Mouse (Mus musculus) frontal cortex, postnatal 36 days (tissue): ENCODE data around the gene Alx3.
"Not testable (repeated sequence)": the region's sequence is repeated elsewhere in the genome, so short reads cannot be mapped to it uniquely, and the experiment has no call there.

Experiments used
- DNase-seq, 2 experiments: peaks; one replicate each; pipeline ENCODE4 v3.0.0; 2022; ENCODE audit warnings: low spot score in 2 of 2

Alx3 gene

DNA sequence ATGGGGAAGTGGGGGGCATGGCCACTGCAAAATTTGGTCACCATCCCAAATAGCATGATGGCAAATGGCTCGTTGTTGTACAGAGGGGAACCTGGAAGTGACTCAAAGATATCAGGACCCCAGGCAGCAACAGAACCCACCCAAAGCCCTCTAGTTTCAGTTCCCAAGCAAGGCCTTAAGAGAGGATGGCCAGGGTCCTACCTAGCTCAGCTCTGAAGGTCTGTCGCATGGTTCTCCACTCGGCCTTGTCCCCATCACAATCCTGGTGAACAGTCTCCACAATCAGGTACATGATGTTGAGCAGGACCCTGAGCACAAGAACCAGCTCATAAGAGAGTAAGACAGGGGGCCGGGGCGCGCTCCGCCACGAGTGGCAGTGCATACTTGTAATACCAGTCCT lies 29.6 kb downstream of the Alx3 start:
- DNase-seq = no peak

DNA sequence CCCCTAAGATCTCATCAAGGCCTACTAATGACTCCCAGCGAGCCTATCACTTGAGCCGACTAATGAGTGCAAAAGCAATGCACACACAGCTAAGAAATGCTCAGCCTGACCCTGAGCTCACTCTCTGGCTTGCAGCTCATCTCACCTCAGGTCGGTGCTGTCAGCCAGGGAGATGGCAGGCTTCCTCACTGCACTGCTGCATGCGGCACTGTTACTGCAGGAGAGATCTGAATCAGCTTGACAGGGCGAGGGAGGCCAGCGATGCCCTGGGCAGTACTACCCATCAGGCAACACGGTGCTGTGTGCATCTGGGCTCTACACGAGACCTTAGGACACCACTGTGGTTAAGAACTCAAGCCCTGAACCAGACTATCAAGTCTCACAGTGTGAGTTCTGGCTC lies 30.7 kb downstream of the Alx3 start:
- no peak for DNase-seq

DNA sequence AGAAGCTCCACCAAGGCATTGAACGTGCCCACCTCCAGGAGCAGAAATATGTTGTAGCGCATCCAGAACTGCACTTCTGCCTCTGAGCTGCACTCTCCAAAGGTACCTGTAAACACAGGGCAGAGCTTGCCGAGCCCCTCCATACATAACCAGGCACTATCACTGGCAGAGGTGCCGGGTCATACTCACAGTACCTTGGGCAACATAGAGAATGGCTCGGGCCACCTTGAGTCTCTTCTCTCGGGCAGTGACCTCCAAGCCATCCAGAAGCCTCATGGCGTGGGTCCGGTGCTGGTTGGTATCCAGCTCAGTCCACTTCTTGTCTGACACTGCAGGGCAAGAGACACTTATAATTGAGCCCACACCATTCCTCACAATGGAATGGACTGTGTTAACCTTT lies 31.9 kb downstream of the Alx3 start:
- no peak for DNase-seq

DNA sequence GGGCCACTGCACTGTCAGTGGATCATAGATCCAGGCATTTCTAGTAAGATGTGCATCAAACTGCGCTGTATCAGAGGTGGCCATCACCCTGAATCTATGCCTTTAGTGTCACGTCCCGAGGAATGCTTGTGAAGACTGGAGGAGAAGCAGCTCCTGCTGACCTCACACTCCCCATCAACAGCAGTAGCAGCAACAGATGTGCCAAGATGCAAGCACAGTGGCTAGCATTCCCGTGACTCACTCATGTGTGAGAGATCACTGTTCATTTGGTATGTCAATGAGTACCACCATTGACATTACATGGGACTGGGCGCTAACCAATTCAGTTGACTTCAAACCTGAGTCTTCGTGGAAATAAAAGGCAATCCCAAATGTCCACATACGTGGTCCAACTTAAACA lies 32.8 kb downstream of the Alx3 start:
- DNase-seq = no peak

DNA sequence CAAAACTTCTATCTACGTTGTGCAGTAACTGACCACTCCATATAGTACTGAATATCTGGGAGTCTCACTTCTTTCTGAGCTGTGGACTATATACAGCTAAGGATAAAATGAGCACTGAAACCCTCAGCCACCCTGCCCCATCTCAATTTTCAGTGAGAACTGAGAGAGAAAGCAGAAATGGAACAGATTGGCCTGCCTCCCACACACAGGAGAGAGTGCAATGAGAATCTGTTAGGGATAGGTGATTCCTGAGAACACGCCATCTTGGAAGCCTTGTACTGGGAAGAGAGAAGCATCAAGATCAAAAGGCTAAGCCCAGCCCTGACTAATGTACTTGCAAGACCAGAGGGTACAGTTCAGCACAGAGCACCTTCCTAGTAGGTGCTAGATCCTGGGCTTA lies 33.7 kb downstream of the Alx3 start:
- peak in 1 of 2 experiments; percentile 48 for DNase-seq

DNA sequence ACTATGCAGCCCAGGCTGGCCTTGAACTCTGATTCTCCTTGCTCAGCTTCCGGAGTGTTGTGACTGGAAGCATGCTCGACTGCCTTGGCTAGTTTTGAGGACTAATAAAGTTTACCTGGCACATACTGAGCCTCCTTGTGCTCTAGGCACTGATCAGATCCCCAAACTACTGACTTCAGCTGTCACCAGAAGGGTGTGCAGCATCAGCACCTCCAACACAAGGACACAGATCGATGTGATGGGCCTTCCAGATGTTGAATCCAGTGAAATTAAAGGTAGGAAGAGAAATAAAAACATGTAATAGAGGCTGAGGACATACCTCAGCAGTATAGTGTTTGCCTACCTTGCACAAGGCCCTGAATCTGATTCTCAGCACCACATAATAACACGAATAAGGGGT lies 34.6 kb downstream of the Alx3 start:
- DNase-seq = no peak

DNA sequence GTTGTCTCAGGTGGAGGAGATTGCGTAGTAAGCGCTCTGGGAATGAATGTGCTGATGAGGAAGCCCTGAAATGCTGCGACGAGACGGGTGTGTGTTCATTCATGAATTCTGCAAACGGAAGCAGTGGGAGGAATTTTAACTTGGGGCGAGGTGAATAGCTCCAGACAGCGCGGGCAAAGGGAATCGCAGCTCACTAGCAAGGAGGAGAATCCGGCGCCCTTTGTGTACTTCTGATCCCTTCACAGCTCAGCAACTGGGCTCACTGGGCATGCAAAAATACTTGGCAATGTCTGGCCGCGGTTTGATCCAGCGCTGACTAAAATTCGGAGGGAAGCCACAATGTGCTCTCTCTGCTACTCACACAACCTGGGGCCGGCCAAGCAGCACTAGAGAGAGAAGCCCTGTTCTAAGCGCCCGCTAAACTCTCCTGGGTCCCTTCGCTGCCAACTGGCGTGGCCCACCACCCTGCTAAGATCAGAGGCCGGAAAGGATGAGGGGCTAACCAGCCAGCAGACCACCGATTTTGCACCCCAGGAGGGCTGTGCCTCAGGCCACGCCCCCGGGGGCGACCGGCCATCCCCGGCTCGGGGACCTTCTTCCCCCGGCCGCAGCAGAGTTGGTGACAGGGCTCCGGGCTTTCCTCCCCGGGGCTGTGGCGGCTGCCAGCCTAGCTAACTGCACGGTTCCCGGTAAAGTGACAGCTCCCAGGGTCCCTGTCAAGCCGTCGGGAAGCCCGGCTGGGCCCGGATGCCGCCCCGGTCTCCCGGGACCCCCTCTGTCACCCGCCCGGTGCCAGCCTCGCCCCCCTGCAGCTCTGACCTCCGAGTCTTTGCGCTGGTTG lies 36.1 kb downstream of the Alx3 start, which contains the start of gene Gm10961:
Gene Gm10961 (plus strand): TSS at position 641 of the 841 bp plus-strand sequence.
- peak; percentile 57 to 60 for DNase-seq

DNA sequence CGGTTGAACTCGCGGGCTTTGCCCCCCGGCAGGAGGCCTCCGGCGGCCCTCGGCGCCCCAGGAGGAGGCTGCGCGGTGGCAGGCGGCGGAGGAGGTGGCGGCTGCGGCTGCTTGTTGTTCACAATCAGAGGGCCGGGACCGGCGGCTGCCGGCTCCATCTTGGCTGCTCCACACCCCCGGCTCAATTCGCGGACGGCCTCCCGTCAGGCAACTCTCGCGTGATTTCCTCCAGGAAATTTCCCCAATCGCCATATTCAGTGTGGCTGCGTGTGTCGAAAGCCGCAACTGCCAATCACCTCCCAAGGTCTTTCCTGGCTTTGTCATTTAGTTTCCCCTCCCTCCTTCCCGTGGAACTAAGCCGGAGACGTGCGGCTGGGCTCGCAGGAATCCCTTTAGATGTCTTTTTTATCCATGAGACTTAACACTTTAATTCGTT lies 36.7 kb downstream of the Alx3 start, which contains the start of gene Strip1:
Gene Strip1 (minus strand): TSS at position 172 of the 436 bp plus-strand sequence.
- DNase-seq = peak; percentile 91 to 95

DNA sequence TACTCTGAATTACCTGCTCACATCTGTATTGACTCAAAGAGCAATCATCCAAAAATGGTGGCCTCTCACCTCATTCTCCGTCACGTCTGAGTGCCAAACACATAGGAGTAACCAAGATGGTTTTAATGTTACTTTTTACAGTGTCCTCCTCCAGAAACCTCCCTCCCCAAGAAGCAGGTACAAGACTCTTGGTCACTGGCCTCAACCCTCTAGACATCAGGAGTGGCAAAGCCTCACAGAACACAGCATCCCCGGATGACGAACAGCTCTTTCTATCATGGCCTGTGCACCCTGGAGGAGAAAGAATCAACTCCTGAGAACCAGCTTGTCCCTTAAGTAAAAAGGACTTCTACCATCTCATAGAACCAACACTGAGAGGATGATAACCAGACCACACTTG lies 38.0 kb downstream of the Alx3 start:
- no peak for DNase-seq

DNA sequence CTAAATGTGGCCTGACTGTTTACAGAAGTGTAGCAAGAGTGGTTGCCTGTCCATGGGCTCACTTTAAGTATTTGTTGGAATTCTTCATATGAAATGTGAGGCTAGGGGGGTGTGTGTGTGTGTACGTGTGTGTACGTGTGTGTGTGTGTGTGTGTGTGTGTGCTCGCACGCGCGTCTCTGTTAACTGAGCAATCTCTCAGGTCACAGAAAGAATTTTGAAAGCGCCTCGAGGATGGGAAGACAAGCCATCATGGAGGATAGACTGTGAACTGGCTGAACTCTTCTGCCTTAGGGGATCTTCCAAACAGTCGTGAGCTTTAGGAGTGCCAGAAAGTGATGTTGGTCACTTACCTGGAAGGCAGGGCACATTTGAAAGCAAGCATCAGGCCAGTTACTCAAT lies 39.1 kb downstream of the Alx3 start:
- DNase-seq = no peak

DNA sequence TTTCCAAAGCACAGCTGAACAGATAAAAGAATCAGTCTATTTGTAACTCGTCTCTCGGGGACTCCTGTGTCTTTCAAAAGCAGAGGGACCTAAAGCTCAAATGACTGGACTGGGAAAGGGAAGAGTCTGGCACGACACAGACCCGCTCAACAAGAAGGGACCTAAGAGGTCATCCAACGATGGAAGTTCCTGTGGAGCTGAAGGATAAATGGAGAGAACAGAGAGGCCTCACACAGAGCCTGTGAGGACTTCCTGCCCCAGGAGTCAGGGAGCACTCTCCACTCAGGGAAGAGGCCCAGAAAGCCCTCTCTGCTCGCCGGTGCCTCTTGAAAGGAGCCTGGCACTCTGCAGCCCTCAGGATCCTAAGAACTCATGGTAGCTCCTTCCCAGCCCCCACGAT lies 41.0 kb downstream of the Alx3 start:
- DNase-seq = no peak

DNA sequence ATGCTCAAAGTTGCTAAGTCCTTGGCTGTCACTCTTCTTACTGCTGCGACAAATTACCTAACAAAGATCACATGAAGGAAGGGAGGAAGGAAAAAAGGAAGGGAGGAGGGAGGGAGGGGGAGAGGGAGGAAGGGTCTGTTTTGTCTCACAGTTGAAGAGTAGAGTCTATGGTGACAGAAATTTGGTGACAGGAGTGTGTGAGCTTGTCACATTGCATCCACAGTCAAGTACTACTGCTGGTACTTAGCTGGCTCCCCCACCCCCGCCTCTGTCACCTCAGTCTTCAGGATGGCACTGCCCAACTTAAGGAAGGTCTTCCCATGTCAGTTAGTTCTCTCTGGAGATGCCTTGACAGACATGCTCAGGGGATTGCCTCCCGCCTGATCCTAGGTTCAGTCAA lies 41.4 kb downstream of the Alx3 start:
- no peak for DNase-seq

DNA sequence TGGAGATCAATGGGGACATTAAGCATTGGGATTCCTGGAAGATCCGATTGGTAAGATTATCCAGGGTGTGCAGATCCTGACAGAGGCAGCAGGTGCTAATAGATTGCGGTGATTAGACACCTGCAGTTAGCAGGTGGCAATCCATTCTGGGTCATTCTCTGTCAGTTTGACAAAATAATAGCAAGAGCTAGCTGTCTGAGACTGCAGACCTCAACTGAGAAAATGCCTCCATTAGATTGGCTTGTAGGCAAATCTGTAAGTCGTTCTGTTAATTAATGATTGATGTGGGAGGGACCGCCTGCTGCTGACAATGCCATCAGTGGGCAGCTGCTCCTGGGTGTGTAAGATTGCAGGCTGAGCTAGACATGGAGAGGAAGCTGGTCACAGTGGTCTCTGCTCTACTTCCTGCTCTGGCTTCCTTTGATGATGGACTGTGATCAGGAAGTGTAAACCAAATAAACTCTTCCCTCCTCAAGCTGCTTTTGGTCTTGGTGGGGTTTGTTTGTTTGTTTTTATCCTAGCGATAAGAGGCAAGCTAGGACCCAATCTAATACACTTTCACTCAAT lies 42.9 kb downstream of the Alx3 start:
- DNase-seq = no peak

DNA sequence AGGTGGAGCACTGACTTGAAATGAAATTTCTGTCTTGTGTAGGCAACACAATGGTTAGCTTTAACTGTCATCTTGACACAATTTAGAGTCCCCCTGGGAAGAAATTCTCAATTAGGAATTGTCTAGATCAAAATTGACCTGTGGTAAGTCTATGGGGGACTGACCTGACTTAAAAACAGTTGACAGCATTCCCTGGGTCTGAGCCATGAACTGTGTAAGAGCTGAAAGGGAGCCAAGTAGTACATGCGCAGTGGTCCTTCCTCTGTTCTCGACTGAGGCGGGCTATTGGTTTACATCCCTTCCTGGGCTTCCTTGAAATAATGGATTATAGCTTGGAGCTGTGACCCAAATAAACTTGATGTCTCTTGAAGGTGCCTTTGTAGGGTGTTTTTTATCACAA lies 52.1 kb downstream of the Alx3 start:
- no peak for DNase-seq

DNA sequence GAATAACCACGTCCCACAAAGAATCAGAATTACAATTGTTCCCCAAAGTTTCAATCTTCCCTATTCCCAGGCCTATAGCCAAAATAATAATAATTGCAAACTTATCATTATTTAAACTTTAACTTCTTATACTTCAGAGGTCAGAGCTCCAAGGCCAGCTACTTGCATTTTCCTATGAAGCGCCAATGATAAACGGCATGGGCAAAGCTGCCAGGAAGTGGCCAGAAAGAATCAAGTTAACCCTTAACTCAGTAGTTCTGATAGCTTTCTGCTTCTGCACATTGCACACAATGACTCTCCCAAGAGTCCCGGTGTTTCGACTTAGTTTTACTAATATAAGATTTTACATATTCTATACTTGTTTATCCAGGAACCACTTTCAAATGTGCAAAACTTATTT lies 55.4 kb downstream of the Alx3 start:
- DNase-seq = not testable (repeated sequence)

DNA sequence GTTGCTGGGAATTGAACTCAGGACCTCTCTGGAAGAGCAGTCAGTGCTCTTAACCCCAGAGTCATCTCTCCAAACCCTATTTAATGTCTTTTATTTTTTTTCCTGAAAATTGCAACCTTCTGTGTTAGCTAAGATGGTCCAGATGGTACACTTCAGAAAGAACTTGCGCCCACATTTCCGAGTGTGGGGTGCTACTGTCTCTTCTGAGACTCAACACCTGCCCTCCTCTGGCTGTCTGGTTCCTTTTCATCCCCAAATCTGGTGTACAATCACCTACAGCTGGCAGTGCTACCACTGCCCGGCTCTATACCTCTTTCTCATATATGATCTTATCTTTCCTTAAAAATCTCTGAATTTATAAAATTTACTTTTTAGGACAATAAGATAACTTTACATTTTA lies 58.1 kb downstream of the Alx3 start:
- DNase-seq = no peak

DNA sequence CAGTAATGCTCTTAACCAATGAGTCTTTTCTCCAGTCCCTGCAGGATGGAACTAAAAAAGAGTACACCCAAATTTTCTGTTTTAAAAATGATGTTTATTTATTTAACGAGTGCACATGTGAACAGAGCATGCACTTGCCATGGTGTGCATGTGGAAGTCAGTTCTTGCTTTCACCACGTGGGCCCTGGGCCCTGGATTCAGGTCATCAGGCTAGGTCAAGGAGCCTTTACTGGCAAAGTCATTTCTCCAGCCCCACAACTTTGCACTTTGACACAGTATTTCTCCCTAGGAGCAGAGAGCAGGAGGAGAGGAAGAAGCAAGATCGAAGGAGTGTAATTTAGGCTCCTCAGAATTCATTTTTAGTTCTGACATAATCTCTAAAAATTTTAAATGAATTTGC lies 60.0 kb downstream of the Alx3 start:
- DNase-seq = no peak
